Mouse (Mus musculus): ENCODE results near the gene Lfng. TPM values are rescaled to one million over a fixed set of nuclear protein-coding genes. Genes with fewer than 3 reads are reported as not detected.

The Lfng gene
- total and polyA plus RNA-seq, 2 experiments: 5.5 to 9.5 TPM

DNA sequence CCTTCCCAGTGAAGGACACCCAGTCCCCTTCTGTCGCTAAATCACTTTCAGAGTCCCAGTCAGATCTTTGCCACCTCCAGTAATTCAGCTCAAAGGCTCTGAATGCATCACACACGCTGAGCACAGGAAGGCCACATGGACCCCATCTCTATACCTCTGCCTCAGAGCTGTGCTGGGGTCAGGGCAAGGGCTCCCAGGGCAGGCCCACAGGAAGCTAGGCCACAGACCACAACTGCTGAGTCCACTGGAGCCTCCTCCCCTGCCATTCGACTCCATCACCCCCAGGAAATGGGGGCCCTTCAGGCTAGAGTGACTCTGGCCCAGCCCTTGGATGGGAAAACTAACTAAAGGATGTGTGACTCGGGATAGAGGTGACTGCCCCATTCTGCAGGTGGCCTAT is 16.7 kb downstream of the Lfng start:
- Histone ChIP-seq H3K79me2 (ENCODE audit: control insufficient read depth, insufficient read depth, low read length) (no peaks in the 10 kb centered on the region), H3K9ac (ENCODE audit: low read depth, low read length) (no peak overlapping the region), H3K4me1 (ENCODE audit: control insufficient read depth, insufficient read depth, low read length) (no peaks in the 10 kb centered on the region), H3K27me3 (ENCODE audit: control insufficient read depth, insufficient read depth, low read length) (no peaks in the 10 kb centered on the region), H3K36me3 (ENCODE audit: control insufficient read depth, insufficient read depth, low read length) (no peaks in the 10 kb centered on the region), H3K27ac (replicated peaks; ENCODE audit: insufficient read depth, low read depth, low read length) (no peak overlapping the region), H3K4me3 (ENCODE audit: insufficient read depth, low read depth, low read length) (no peak overlapping the region)
- DNase-seq (ENCODE audit: extremely low read depth, low read depth, low spot score): no peak
- WGBS: 69% methylated on average over 4 of the region's 4 CpGs
- TF ChIP-seq CTCF (IDR thresholded peaks at IDR 0.05; ENCODE audit: low read depth, low read length): no peak

GRCm38 (mm10) chr5:140624238-140624637 is 17.1 kb downstream of the Lfng start:
- Histone ChIP-seq H3K4me3 (ENCODE audit: insufficient read depth, low read depth, low read length) (no peak overlapping the region), H3K27me3 (ENCODE audit: control insufficient read depth, insufficient read depth, low read length) (no peaks in the 10 kb centered on the region), H3K4me1 (ENCODE audit: control insufficient read depth, insufficient read depth, low read length) (no peaks in the 10 kb centered on the region), H3K27ac (replicated peaks; ENCODE audit: insufficient read depth, low read depth, low read length) (no peak overlapping the region), H3K36me3 (ENCODE audit: control insufficient read depth, insufficient read depth, low read length) (no peaks in the 10 kb centered on the region), H3K79me2 (ENCODE audit: control insufficient read depth, insufficient read depth, low read length) (no peaks in the 10 kb centered on the region), H3K9ac (ENCODE audit: low read depth, low read length) (no peak overlapping the region)
- no peak for DNase-seq (ENCODE audit: extremely low read depth, low read depth, low spot score)
- TF ChIP-seq CTCF (IDR thresholded peaks at IDR 0.05; ENCODE audit: low read depth, low read length) (no peak), POLR2A (IDR thresholded peaks at IDR 0.05; ENCODE audit: extremely low read depth, insufficient read depth, low read length) (no peak)
- 82% methylated on average over 5 of the region's 5 CpGs for whole genome bisulfite sequencing

DNA sequence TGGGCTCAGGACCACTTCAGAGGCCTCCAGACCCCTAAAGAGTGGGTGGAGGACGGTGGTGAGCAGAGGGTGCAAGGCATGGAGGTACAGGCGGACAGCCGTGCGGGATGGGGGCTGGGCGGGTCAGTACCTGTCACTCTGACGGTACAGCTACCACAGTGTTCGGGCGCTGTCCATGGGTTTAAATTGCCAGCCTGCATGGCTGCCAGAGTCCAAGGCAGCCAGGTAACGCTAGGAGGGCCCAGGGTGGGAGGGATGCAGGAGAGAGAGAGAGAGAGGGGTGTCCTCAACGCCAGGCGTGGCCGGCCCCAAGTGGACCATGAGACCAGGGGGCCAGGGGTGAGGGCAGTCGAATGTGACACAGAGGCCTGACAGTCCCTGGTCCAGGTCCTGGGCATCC is 17.8 kb downstream of the Lfng start:
- Histone ChIP-seq H3K9ac (ENCODE audit: low read depth, low read length) (no peak overlapping the region), H3K4me3 (ENCODE audit: insufficient read depth, low read depth, low read length) (no peak overlapping the region), H3K36me3 (ENCODE audit: control insufficient read depth, insufficient read depth, low read length) (no peaks in the 10 kb centered on the region), H3K27ac (replicated peaks; ENCODE audit: insufficient read depth, low read depth, low read length) (no peak overlapping the region), H3K4me1 (ENCODE audit: control insufficient read depth, insufficient read depth, low read length) (no peaks in the 10 kb centered on the region), H3K27me3 (ENCODE audit: control insufficient read depth, insufficient read depth, low read length) (no peaks in the 10 kb centered on the region), H3K79me2 (ENCODE audit: control insufficient read depth, insufficient read depth, low read length) (no peaks in the 10 kb centered on the region)
- TF ChIP-seq POLR2A (IDR thresholded peaks at IDR 0.05; ENCODE audit: extremely low read depth, insufficient read depth, low read length): no peak
- no peak for TF ChIP-seq CTCF (IDR thresholded peaks at IDR 0.05; ENCODE audit: low read depth, low read length)
- no peak for DNase-seq (ENCODE audit: extremely low read depth, low read depth, low spot score)
- WGBS: 96% methylated on average over 13 of the region's 13 CpGs

DNA sequence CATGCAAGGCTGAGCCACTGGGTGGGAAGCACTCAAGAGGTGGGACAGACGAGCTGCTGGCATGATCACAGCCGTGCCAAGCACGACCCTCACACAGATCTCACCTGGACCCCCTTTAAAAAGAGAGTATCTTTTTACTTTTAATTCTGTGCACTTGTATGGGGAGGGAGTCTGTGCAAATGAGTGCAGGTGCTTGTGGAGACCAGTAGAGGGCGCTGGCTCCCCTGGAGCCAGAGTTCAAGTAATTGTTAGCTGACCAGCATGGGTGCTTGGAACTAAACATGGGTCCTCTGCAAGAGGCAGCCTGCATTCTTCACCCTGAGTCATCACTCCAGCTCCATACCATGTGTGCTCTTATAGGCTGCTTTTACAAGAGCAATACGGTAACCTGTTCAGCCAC is 20.5 kb downstream of the Lfng start:
- TF ChIP-seq POLR2A (IDR thresholded peaks at IDR 0.05; ENCODE audit: extremely low read depth, insufficient read depth, low read length) (no peak), CTCF (IDR thresholded peaks at IDR 0.05; ENCODE audit: low read depth, low read length) (peak; percentile 18; the same call in 1 of the 2 replicates)
- 96% methylated on average over 5 of the region's 5 CpGs for WGBS
- Histone ChIP-seq H3K27ac (replicated peaks; ENCODE audit: insufficient read depth, low read depth, low read length) (no peak overlapping the region), H3K79me2 (ENCODE audit: control insufficient read depth, insufficient read depth, low read length) (no peaks in the 10 kb centered on the region), H3K9ac (ENCODE audit: low read depth, low read length) (no peak overlapping the region), H3K4me1 (ENCODE audit: control insufficient read depth, insufficient read depth, low read length) (no peaks in the 10 kb centered on the region), H3K36me3 (ENCODE audit: control insufficient read depth, insufficient read depth, low read length) (no peaks in the 10 kb centered on the region), H3K27me3 (ENCODE audit: control insufficient read depth, insufficient read depth, low read length) (no peaks in the 10 kb centered on the region), H3K4me3 (ENCODE audit: insufficient read depth, low read depth, low read length) (no peak overlapping the region)
- DNase-seq (ENCODE audit: extremely low read depth, low read depth, low spot score): no peak

- Histone ChIP-seq H3K79me2 (ENCODE audit: control insufficient read depth, insufficient read depth, low read length) (no peaks in the 10 kb centered on the region), H3K4me3 (ENCODE audit: insufficient read depth, low read depth, low read length) (no peak overlapping the region), H3K27me3 (ENCODE audit: control insufficient read depth, insufficient read depth, low read length) (no peaks in the 10 kb centered on the region), H3K9ac (ENCODE audit: low read depth, low read length) (no peak overlapping the region), H3K36me3 (ENCODE audit: control insufficient read depth, insufficient read depth, low read length) (no peaks in the 10 kb centered on the region), H3K4me1 (ENCODE audit: control insufficient read depth, insufficient read depth, low read length) (no peaks in the 10 kb centered on the region), H3K27ac (replicated peaks; ENCODE audit: insufficient read depth, low read depth, low read length) (no peak overlapping the region)
- 91% methylated on average over 9 of the region's 9 CpGs for WGBS
- DNase-seq (ENCODE audit: extremely low read depth, low read depth, low spot score): no peak
- TF ChIP-seq POLR2A (IDR thresholded peaks at IDR 0.05; ENCODE audit: extremely low read depth, insufficient read depth, low read length): no peak
- peak; percentile 66 for TF ChIP-seq CTCF (IDR thresholded peaks at IDR 0.05; ENCODE audit: low read depth, low read length)
Measured at GRCm38 (mm10) chr5:140628995-140629394, 21.9 kb downstream of the Lfng start.

- DNase-seq (ENCODE audit: extremely low read depth, low read depth, low spot score): no peak
- Histone ChIP-seq H3K4me3 (ENCODE audit: insufficient read depth, low read depth, low read length) (no peak overlapping the region), H3K27ac (replicated peaks; ENCODE audit: insufficient read depth, low read depth, low read length) (no peak overlapping the region), H3K4me1 (ENCODE audit: control insufficient read depth, insufficient read depth, low read length) (no peaks in the 10 kb centered on the region; the same call in 1 of the 2 replicates), H3K9ac (ENCODE audit: low read depth, low read length) (no peak overlapping the region), H3K27me3 (ENCODE audit: control insufficient read depth, insufficient read depth, low read length) (no peaks in the 10 kb centered on the region), H3K79me2 (ENCODE audit: control insufficient read depth, insufficient read depth, low read length) (no peaks in the 10 kb centered on the region), H3K36me3 (ENCODE audit: control insufficient read depth, insufficient read depth, low read length) (no peaks in the 10 kb centered on the region)
- WGBS: 78% methylated on average over 7 of the region's 7 CpGs
- no peak for TF ChIP-seq CTCF (IDR thresholded peaks at IDR 0.05; ENCODE audit: low read depth, low read length)
- no peak for TF ChIP-seq POLR2A (IDR thresholded peaks at IDR 0.05; ENCODE audit: extremely low read depth, insufficient read depth, low read length)
Measured at GRCm38 (mm10) chr5:140633432-140633831, 26.3 kb downstream of the Lfng start.
